ENCODE assay signal across 24 mouse cellular contexts in genomic region chr19:5525204-5525603, GRCm38 (mm10). TPM values are rescaled to one million over a fixed set of nuclear protein-coding genes. Genes with fewer than 3 reads are reported as not detected.
"Had no signal": no experiment of that assay in that cellular context is flagged by ENCODE, and none has a peak within 500 bp of the region (broad histone marks: within the 10 kb centered on the region; RNA-seq: fewer than 3 reads in every experiment).

No protein-coding gene starts in this region.

- H3K27me3 ChIP-seq: lung, embryonic 15.5 days; neural tube, embryonic 13.5 days; neural tube, embryonic 15.5 days had no signal

- H3K36me3 ChIP-seq: liver, embryonic 15.5 days; lung, embryonic 15.5 days; neural tube, embryonic 13.5 days; neural tube, embryonic 15.5 days had no signal

- H3K9ac ChIP-seq: liver, embryonic 15.5 days; liver, postnatal 0 days; lung, embryonic 15.5 days; neural tube, embryonic 13.5 days; neural tube, embryonic 15.5 days had no signal

- DNase-seq: liver, postnatal 0 days; lung, adult 2 months; lung, postnatal 14 days; lung, postnatal 36 days; midbrain, embryonic 14.5 days; retina, postnatal 1 day; right cerebral cortex, adult 18-20 months; right cerebral cortex, postnatal 25 days; right cerebral cortex, postnatal 4 days; spleen, adult 18-20 months; thymus, adult 18-20 months; thymus, postnatal 14 days; thymus, postnatal 4 days had no signal

- H3K9me3 ChIP-seq: liver, embryonic 15.5 days; lung, embryonic 15.5 days; megakaryocyte, embryonic 14.5 days; neural tube, embryonic 13.5 days; neural tube, embryonic 15.5 days had no signal

- H3K4me3 ChIP-seq: liver, embryonic 15.5 days; lung, embryonic 15.5 days; megakaryocyte, embryonic 14.5 days; myocyte; neural tube, embryonic 13.5 days; neural tube, embryonic 15.5 days had no signal

- H3K4me2 ChIP-seq: liver, embryonic 15.5 days; lung, embryonic 15.5 days; midbrain, embryonic 11.5 days; neural tube, embryonic 13.5 days; neural tube, embryonic 15.5 days had no signal

- H3K27ac ChIP-seq: liver, embryonic 15.5 days; lung, embryonic 15.5 days; macrophage; neural tube, embryonic 13.5 days; neural tube, embryonic 15.5 days had no signal

RNA-seq across cellular contexts. Expression of gene 1700020D05Rik, which starts 21.6 kb away (rescaled TPM):
- polyA plus RNA-seq: liver, postnatal 0 days; lung, postnatal 0 days; midbrain, embryonic 11.5 days; midbrain, embryonic 16.5 days; neural tube, embryonic 13.5 days had no signal

RNA-seq across cellular contexts. Expression of gene Ovol1, which starts 35.2 kb away (rescaled TPM):
- total RNA-seq: megakaryocyte progenitor cell, adult 5-6 weeks had no signal
- polyA plus RNA-seq: liver, embryonic 15.5 days; midbrain, embryonic 14.5 days; myocyte; neural tube, embryonic 13.5 days had no signal
